Mouse (Mus musculus) c-Kit-positive CD71-positive TER-119-positive erythroid progenitor cells, embryonic 14.5 days (primary cell): Measurements from ENCODE around the gene Cybc1.

ENCODE experiments used
- DNase-seq: peaks from one replicate; pipeline ENCODE4 v3.0.0-alpha.2; 2013; ENCODE audit warnings: low spot score

Gene Cybc1

GRCm38 (mm10) chr11:121229018-121229439 lies at the start of gene Cybc1:
TSS of gene Cybc1 (minus strand) at chr11:121229322.
- DNase-seq, result peak; percentile 73

- DNase-seq, result no peak
These were observed 48.9 kb upstream of the Cybc1 start for GRCm38 (mm10) chr11:121278011-121278410.

GRCm38 (mm10) chr11:121277516-121277915 lies 48.4 kb upstream of the Cybc1 start:
- DNase-seq, result no peak

- no peak for DNase-seq
These were observed 32.0 kb upstream of the Cybc1 start for GRCm38 (mm10) chr11:121261074-121261473.

GRCm38 (mm10) chr11:121260211-121260906 lies 31.2 kb upstream of the Cybc1 start:
- DNase-seq, result no peak

- DNase-seq, result peak; percentile 82
These were observed 30.3 kb upstream of the Cybc1 start, which contains the start of gene Foxk2 for GRCm38 (mm10) chr11:121259160-121260100. TSS of gene Foxk2 (plus strand) at chr11:121259990.

GRCm38 (mm10) chr11:121250196-121250595 lies 21.1 kb upstream of the Cybc1 start:
- DNase-seq, result no peak

GRCm38 (mm10) chr11:121239669-121240068 lies 10.5 kb upstream of the Cybc1 start:
- peak; percentile 79 for DNase-seq

- DNase-seq, result peak; percentile 66
These were observed 8.4 kb upstream of the Cybc1 start for GRCm38 (mm10) chr11:121237345-121238128.

- peak; percentile 100 for DNase-seq
These were observed 7.6 kb upstream of the Cybc1 start, which contains the start of gene Narf for GRCm38 (mm10) chr11:121236564-121237344. TSS of gene Narf (plus strand) at chr11:121237253.

GRCm38 (mm10) chr11:121235475-121236238 lies 6.5 kb upstream of the Cybc1 start:
- peak; percentile 71 for DNase-seq

- DNase-seq, result peak; percentile 29
These were observed 3.6 kb upstream of the Cybc1 start for GRCm38 (mm10) chr11:121232706-121233105.

GRCm38 (mm10) chr11:121231628-121232291 lies 2.6 kb upstream of the Cybc1 start:
- DNase-seq, result no peak

GRCm38 (mm10) chr11:121231191-121231590 lies 2.1 kb upstream of the Cybc1 start:
- DNase-seq, result no peak

- DNase-seq, result no peak
These were observed 749 bp downstream of the Cybc1 start for GRCm38 (mm10) chr11:121228129-121229017.

GRCm38 (mm10) chr11:121221321-121222010 lies 7.7 kb downstream of the Cybc1 start:
- DNase-seq, result no peak

GRCm38 (mm10) chr11:121220771-121221170 lies 8.4 kb downstream of the Cybc1 start:
- no peak for DNase-seq

- DNase-seq, result no peak
These were observed 9.3 kb downstream of the Cybc1 start for GRCm38 (mm10) chr11:121219776-121220175.
